Mouse (Mus musculus) megakaryocyte progenitor cell, adult 5-6 weeks (primary cell): Measurements from ENCODE around the gene Tmem35b. TPM values are rescaled to one million over a fixed set of nuclear protein-coding genes. Genes with fewer than 3 reads are reported as not detected.

Source experiments
- ATAC-seq: replicated peaks from 2 replicates; pipeline ENCODE4 v1.8.0; 2016; ENCODE audit warnings: mild to moderate bottlenecking, moderate TSS enrichment, inconsistent platforms; ENCODE audit not compliant: poor library complexity
- total RNA-seq, 2 experiments: library from RNA; stranded (forward) in 1 of 2; stranded (reverse) in 1 of 2; fragments of 157-497, 149-512 nt in 1 of 2; fragments of 200-1000 nt in 1 of 2; gene quantifications; 2 replicates each; pipeline versions ENCODE4 v1.2.3 to v1.2.4; 2015 to 2017

The Tmem35b gene
- total RNA-seq, 2 experiments from 2014 or later: 5.9 to 17.8 TPM

DNA sequence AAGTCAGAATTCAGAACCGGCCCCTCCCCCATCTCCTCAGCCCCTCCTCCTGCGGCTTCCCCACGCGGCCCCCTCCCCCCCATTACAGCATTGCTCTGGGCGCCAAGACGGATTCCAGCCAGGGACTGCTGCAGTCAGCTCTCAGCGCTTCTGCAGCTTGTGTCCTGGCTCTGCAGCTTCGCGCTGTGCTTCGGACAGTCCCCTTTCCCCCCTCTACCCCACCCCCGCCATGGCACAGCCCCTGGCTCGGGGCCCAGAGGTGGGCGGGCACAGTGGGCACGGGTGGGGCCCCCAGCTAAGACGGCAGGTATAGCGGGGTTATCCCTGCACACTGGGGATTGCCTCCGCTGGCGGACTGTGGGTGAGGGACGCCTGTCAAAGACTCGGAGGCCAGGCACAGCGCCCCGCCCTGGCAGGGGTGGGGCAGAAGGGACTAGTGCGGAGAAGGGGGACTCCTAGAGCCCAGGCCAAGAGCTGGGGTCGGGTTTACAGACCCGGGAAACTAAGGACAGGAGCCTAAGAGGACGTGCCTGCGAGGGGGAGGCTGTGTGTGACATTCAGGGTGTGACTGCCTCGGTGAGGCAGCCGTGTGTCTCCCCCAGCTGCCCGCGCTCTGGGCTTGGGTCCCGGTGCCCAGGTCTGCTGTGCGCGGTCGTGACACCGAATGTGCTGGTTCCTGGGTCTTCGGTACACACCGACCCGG lies 44.9 kb downstream of the Tmem35b start:
- ATAC-seq: peak; percentile 41

DNA sequence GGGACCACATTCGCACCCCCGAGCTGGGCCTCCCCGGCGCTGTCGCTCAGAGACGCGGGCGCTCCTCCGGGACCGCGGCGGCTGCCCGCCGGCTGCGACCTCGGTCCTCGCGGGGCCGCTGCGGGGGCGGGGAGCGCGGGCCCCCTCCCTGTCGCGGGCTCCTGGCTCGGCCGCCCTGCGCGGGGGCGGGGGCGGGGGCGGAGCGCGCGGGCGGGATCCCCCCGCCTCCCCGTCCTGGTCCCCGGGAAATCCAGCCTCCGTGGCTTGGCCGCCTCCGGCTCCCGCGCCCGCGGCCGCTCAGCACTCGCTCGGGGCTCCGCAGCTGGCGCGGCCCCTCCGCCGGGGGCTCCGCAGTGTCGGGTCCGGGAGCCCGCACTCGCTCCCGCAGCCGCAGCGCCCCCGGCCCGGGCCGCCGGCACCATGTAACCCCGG lies 45.4 kb downstream of the Tmem35b start, which contains the start of gene Dlgap3:
Gene Dlgap3 (plus strand): TSS at position 291 of the 432 bp plus-strand sequence.
- no peak for ATAC-seq

DNA sequence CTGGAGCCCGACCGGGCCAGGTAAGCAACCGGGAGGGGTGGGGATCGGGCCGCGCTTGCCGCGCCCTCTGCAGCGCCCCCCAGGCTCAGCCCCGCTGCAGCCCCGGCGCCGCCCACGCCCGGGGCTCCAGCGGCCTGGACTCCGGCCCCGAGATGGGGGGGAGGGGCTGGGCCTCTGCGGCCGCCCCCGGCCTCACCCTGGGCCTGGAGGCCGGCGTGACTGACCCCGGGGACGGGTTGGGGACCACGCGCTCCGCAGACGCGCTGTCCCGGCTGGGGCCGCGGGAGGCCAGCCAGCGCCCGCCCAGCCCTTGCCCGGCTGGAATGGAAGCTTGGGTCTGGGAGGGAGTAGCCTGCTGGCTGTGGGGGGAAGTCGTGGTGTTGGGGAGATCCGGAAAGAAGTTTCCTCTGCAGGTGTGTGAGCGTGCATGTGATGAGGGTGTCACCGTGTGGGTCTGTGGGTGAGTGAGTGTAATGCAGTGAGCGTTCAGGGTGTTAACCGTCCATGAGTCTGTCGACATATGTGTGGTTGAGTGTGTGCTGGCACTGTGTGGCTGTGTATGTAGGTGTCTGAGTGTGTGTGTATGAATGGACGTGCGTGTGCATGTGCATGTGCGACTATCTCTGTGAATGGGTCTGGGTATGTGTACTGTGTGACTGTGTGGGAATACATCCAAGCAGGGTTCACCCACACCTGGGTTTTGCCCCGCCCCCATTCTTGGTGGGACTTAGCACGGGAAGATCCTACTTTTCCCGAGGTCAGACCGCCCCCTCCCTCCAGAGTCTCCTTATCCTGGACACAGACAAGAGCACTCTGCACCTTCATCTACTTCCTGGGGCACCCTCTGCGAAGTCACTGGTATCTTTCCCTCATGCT lies 46.1 kb downstream of the Tmem35b start:
- ATAC-seq: peak; percentile 43; the same call in 1 of the 2 replicates

DNA sequence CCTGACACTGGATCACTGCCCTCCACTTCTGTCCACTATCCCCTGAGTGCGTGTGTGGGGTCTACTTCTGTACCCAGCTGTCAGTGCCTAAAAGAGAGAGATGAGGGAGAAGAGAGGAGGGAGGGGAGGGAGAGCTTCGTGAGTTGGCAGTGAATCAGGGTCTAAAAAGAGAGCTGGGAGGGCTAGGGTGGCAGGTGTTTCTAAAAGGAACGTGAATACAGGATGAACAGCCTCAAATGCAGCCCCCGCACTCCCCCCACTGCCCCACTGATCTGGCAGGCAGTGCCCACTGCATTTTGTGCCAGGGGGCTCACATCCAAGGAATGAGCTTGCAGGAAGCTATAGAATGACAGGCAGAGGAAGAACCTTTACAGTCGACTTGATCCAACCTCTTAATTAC lies 47.4 kb downstream of the Tmem35b start:
- no peak for ATAC-seq

DNA sequence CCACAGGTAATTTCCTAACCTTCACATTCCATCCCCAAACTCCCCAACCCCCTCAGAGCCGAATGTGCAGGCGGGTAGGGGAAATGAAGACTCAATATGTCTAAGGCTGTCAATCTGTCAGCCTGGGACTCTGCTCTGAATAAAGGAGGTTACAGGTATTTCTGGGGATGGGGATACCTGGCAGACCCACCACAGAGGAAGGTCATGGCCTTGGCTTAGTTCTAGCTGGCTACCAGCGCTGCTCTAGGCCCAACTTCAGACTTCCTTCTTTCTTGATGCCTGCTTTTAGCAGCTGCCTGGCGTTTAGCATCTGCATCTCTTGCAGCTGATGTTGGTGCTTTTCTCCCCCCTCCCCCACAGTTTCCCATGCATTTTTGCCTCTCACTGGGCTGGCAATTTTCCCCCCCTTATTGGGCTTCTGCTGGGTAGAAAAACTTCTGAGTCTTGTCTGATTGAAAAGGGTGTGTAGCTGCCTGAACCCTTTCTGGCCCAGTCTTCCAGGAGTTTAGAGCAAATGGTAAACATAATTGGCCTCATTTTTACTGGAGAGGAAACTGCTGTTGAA lies 47.9 kb downstream of the Tmem35b start:
- ATAC-seq: no peak

DNA sequence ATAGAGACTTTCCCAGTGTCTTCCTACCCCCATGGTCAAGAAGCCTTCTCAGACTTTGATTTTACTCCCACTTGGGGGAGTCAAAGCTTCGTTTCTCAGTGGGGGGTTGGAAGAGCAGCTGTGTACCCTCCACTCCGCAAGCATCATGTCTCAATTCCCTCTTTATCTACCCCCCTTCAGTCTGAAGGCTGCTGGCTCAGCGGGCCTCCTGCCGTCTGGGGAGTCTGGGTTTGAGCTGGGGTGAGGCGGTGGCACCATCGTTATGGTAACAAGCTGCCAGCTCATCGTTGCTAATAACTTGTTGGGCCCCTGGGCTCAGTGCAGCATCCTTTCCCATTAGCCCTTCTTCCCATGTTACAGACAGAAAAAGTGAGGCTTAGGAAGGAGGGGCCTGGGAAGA lies 48.6 kb downstream of the Tmem35b start:
- no peak for ATAC-seq

DNA sequence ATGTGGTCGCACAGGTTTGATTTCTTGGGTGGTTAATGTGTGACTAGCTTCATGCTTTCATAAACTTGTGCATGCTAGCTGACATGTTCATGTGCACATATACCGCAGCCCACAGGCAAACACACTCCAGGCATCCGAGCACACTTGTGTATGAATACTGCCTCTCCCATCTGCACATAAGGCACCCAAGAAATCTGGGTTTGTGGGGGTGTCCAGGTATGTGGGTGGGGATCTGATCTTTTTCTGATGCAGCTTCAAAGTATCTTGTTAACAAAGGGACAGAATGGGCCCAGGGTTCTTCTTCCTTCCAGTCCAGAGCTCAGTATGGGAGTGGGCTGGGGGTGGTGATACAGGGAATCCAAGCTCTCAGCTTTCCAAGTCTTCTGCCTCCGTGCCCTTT lies 49.1 kb downstream of the Tmem35b start:
- no peak for ATAC-seq

DNA sequence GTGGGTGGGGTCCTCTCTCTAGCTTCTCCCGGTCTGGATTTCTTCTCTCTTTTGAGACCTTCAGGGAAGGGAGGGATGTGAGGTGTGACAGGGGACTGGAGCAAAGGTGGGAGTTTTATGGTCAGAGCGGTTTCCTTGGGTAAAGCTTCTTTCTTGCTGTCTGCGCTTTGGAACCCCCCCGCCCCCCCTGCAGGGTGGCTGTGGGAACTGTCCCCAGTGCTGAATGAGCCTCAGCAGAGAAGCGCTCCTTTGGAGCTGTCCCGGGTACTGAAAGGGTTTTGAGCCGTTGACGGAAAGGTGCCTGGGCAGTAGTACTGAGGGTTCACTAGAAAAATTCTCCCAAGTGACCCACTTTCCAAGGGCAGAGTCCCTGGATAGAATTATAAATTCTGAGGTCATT lies 50.0 kb downstream of the Tmem35b start:
- peak; percentile 94 for ATAC-seq

DNA sequence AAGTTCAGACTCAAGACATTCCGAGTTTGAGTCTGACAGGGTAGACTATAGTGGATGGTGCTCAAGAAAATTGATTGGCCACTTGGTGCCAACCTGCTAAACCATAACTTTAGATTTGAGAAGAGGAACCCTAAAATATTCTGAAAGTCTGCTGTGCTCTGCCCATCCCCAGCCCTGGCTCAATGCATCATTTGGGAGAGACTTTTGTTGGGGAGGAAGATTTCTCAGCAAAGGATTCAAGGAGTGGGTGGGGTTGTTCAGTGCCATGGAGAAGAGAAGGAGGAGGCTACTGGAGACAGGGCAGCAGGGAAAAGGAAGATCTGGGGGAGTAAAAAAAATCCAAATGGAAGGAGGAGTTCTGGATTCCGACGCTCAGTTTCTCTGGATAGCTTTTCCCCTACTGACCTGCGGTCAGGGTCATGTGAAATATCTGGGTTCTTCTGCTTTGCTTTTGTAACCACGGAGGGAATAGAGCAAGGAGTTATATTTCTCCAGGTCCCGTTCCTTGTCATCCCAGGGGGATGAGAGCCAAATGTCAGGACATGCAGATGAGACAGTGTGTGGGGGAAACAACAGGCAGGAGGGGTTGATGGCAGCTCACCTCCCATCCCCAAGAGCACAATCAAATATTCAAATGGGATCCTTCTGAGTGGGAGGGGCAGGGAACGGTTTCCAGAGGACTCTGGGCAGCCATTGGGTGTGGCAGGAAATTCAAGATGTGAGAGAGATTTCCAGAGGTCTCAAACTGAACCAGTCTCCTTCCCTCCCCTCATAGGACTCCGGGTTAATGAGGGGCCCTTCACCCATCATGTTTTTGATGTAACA lies 50.8 kb downstream of the Tmem35b start:
- ATAC-seq: no peak

DNA sequence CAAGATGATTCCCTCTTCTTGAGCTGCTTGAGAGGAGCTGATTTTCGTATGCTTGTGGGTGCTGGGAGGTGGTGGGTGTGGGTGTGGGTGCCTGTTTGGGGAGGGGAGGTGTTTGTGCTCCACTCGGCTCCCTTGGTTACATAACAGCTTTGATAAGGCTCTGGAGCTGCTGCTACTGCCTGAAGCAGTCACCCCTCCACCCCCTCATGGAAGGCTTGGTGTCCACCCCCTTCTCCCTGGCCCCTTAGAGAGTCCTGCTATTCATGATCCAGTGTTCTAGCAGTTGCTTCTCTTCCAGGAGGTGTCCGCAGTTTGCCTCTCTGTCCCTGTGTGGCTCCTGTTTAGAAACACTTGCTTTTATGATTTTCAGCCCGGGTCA lies 51.4 kb downstream of the Tmem35b start:
- no peak for ATAC-seq

DNA sequence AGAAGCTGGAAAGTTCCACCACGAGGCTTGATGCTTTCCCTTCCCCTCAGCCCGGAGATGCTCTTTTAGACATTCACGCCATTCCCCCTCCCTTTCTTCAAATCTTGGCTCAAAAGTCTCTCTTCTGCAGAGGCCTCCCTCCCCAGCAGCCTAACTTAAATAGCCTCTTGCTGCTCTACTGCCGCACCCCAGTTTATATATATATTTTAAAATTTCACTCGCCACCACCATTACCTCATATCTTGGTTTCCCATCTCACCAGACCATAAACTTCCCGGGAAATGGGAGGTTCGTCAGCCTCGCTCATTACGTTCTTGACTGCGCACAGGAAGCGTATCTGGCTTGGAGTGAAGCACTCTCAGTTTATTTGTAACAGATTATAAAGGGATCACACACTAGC lies 54.5 kb downstream of the Tmem35b start:
- ATAC-seq: no peak

DNA sequence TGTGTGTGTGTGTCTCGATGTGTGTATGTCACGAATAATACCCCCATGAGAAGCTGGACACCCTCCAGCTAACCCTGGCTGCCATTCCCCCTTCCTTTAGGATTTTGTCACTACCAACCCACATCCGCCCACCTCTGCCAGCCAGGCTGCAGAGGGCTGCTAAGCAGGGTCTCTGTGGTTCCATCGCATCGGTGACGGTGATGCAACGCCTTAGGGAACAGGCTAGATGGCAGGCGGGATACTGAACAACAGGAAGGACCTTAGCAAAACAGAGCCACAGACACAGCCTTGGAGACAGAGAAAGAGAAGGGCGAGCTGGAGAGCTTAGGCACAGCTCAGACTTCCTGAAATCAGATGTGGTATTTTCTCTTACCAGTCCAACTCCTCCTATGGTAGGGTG lies 55.2 kb downstream of the Tmem35b start:
- ATAC-seq: no peak

Other genes starting within 250 kb of the Tmem35b start
- 51.9 and 70.5 TPM in 2 replicates for gene Zmym4, start 155.6 kb upstream of the Tmem35b start, total RNA-seq (2015)
- 32.0 and 62.9 TPM in 2 replicates for gene Zmym4, start 155.6 kb upstream of the Tmem35b start, total RNA-seq (2017)
- 490 and 507 TPM in 2 replicates for gene Sfpq, start 102.4 kb upstream of the Tmem35b start, total RNA-seq (2015)
- 686 and 899 TPM in 2 replicates for gene Sfpq, start 102.4 kb upstream of the Tmem35b start, total RNA-seq (2017)
- gene Zmym1, start 62.5 kb upstream of the Tmem35b start, total RNA-seq (2015): 18.0 and 22.3 TPM in 2 replicates
- gene Zmym1, start 62.5 kb upstream of the Tmem35b start, total RNA-seq (2017): 13.6 and 21.1 TPM in 2 replicates
- gene Zmym6, start 46.3 kb upstream of the Tmem35b start, total RNA-seq (2015): 8.1 and 9.2 TPM in 2 replicates
- gene Zmym6, start 46.3 kb upstream of the Tmem35b start, total RNA-seq (2017): 11.2 and 14.1 TPM in 2 replicates
- not detected in 2 replicates for gene Dlgap3, start 45.5 kb downstream of the Tmem35b start, total RNA-seq (2015)
- gene Dlgap3, start 45.5 kb downstream of the Tmem35b start, total RNA-seq (2017): not detected in 2 replicates
- 31.6 and 33.8 TPM in 2 replicates for gene Smim12, start 120.1 kb downstream of the Tmem35b start, total RNA-seq (2015)
- gene Smim12, start 120.1 kb downstream of the Tmem35b start, total RNA-seq (2017): 40.4 and 49.1 TPM in 2 replicates
- gene Gja4, start 190.3 kb downstream of the Tmem35b start, total RNA-seq (2015): not detected in 2 replicates
- not detected in 2 replicates for gene Gja4, start 190.3 kb downstream of the Tmem35b start, total RNA-seq (2017)
- gene Gjb3, start 207.2 kb downstream of the Tmem35b start, total RNA-seq (2015): 0.59 and 2.3 TPM in 2 replicates
- gene Gjb3, start 207.2 kb downstream of the Tmem35b start, total RNA-seq (2017): 0.74 and 3.0 TPM in 2 replicates
- gene Gjb4, start 230.4 kb downstream of the Tmem35b start, total RNA-seq (2015): not detected in 2 replicates
- not detected in 2 replicates for gene Gjb4, start 230.4 kb downstream of the Tmem35b start, total RNA-seq (2017)
- not detected in 2 replicates for gene Gjb5, start 234.5 kb downstream of the Tmem35b start, total RNA-seq (2015)
- not detected in 2 replicates for gene Gjb5, start 234.5 kb downstream of the Tmem35b start, total RNA-seq (2017)